Mouse (Mus musculus): ENCODE results near the gene Csgalnact2.

Gene Csgalnact2

GRCm38 (mm10) chr6:118138731-118139709 lies at the start of gene Csgalnact2:
Csgalnact2 (minus strand) TSS chr6:118139140.
- DNase-seq = peak; percentile 94

DNA sequence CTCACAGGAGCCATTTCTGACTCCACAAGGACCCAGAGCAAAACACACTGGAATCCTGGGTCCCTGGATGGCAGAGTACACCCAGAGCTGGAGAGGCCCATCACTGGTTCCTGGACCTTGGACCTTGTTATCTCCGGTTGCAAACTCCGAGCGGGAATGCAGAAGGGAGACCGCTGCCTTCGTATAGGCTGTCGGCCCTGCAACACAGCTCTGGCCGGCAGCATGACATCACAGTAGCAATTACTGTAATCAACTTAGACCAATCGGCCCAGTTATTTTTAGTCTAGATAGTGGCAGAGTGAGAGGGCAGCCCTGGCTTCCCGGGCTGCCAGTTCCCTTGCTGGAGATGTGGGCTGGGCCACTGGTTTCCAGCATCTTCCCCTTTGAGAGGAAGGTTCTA lies 49.7 kb upstream of the Csgalnact2 start:
- no peak for DNase-seq

GRCm38 (mm10) chr6:118187285-118187641 lies 48.3 kb upstream of the Csgalnact2 start:
- DNase-seq = no peak

- DNase-seq = no peak
These were observed 47.8 kb upstream of the Csgalnact2 start for GRCm38 (mm10) chr6:118186620-118187284.

- DNase-seq = no peak
These were observed 45.2 kb upstream of the Csgalnact2 start for GRCm38 (mm10) chr6:118184126-118184525.

DNA sequence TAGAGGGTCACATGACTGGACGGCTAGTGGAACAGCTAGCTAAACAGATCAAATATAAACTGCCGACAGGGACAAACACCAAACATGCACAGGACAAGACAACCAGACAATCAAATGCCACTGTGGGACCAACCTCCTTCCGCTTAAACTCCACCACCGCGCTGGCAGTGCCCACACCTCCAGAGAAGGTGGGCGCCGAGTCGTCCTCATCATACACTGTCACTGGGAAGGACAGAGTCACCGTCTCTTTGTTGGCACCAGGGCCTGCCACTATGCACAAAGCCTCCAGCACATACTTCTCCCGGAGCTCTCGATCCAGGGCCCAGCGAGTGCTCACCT lies 41.1 kb upstream of the Csgalnact2 start:
- no peak for DNase-seq

DNA sequence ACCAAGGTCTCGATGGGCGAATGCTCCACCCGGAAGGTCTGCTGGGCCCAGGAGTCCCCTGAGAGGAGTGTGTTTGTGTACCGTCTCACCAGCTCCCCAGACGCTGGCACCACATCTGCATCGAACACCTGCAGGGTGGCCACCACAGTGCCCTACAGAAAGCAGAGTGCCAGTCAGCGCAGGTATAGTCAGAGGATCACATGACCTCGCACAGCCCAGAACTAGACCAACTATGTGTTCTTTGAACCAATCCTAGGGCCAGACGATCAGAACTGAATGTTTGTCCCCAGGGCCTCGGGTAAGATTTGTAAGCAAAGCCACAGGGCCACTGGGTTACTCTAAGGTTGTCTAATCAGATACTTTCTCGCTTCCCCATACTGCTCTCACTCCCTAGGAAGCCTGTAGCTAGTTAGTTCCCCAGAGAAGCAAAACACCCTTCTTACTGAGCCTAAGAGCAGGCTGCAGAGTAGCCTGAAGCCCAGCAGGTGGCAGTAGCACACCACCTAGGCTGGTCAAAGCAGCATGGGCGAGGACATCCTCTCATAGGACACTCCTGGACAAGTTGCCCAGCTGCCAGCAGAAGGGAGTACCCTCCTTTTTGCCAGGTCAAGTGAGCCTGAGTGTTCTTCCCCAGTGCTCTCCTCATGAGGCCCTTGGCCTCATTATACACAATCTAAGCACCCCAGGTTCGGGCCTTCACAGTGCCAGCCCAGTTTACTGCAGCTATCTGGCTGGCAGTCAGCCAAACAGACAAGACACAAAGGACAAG lies 40.6 kb upstream of the Csgalnact2 start:
- DNase-seq = peak; percentile 67

- DNase-seq = no peak
These were observed 35.0 kb upstream of the Csgalnact2 start for GRCm38 (mm10) chr6:118173975-118174328.

GRCm38 (mm10) chr6:118173251-118173974 lies 34.5 kb upstream of the Csgalnact2 start:
- DNase-seq = no peak

DNA sequence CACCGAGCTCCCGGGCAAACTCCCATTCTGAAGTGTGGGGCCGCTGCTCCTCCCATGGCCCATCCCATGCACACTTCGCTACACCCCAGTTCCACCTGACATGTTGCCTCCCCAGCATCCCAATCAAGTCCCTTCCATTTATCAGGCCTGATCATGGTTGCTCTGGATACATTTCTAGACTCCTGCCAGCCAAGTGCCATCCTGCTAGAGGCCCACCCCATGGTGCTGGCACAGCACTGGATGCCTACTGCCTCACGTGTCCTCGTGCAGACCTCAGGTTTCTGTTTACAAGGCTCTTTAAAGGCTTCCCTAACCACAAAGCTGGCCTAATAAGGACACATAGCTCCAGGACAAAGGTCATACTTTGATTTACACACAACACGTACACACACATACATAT lies 32.4 kb upstream of the Csgalnact2 start:
- DNase-seq = no peak

DNA sequence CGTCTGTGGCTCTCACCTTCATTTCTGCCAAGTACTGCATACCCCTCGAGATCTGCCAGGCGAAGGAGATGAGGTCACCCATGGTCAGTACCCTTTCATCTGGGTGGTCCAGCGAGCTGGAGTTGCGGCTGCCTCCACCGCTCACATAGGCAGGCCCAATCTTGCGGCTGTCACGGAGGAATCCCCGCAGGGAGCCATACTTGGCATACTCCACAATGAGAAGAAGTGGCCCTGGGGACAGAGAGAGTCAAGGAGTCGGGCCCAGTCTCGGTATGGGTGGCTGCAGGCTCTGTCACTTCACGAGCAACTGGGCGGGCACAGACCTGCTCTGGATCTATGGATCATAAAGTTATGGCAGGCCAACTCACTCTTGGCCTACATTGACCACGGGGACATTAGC lies 29.2 kb upstream of the Csgalnact2 start:
- no peak for DNase-seq

- DNase-seq = no peak
These were observed 28.1 kb upstream of the Csgalnact2 start for GRCm38 (mm10) chr6:118167013-118167412.

- no peak for DNase-seq
These were observed 26.6 kb upstream of the Csgalnact2 start for GRCm38 (mm10) chr6:118165516-118165915.

- no peak for DNase-seq
These were observed 25.8 kb upstream of the Csgalnact2 start for GRCm38 (mm10) chr6:118164691-118165090.

- DNase-seq = no peak
These were observed 24.1 kb upstream of the Csgalnact2 start for GRCm38 (mm10) chr6:118163086-118163485.

- no peak for DNase-seq
These were observed 23.6 kb upstream of the Csgalnact2 start for GRCm38 (mm10) chr6:118162457-118163082.

DNA sequence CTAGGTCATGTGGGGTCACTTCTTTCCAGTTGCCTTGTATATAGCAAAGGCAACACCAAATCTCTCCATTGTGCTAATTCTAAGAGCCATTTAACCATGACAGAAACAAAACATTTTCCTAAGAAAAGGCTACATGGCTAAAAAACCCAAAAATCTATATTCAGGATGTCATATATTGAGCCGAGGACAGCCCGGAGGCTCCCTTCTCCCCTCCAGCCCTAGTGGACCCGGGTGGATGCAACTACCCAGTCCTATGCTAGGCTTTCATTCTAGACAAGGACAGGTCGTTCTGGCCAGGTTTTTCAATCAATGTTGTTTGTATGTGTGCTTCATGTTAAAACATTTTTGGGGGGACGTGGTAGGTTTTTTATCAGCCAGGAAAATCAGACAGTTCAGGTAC lies 14.2 kb upstream of the Csgalnact2 start:
- DNase-seq = no peak

DNA sequence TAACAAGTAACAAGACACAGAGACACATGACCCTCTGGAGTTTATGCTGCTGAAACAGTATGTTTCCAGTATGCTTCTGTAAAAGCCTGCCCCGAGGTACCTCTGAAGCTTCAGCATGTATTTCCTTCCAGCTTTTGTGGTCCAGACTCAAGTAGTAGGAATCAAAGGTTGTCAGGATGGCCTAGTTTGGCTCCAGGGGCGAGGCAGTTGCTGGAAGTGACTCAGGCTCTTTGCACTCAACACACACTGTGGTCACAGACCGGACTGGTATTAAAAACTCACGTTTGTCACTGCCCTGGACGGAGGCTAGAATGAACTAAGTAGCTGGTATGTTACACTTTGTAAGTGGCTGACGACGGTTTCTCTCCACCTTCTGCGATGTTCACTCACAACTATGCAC lies 12.0 kb upstream of the Csgalnact2 start:
- no peak for DNase-seq

- no peak for DNase-seq
These were observed 11.6 kb upstream of the Csgalnact2 start for GRCm38 (mm10) chr6:118150538-118150937.

DNA sequence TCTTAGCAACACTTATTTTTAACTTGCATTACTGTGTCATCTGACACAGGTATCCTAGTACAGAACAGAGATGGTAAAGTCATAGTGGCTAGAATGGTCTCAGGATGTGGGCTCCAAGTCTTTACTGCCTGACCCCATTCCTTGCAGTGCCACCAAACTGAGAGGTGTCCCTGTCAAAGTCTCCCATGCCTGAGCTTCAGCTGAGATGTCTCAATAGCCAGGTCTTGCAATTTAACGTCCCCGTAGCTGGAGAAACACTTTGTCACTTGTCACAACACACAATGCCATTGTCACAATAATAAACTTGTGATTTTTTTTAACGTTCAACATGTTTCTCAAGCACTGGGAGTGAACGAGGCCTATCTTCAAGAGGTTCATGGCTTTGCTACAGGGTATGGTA lies 11.2 kb upstream of the Csgalnact2 start:
- DNase-seq = no peak

DNA sequence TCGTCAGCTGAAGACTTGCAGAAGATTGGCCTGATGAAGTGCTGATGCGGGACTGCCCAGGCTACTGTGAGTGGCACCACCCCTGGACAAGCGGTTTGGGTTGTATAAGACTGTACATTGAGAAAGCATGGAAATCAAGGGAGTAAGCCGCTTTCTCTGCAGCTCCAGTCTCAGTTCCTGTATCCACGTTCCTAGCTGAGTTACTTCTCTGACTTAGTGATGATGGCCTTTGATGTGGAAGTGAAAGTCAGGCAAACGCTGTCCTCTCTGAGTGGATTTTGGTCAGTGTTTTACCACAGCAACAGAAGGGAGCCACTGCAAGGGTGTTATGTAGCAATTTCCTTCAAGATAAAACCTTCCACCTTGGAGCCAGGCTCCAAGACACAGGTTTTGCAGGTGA lies 2.0 kb upstream of the Csgalnact2 start:
- DNase-seq = no peak

GRCm38 (mm10) chr6:118137148-118137547 lies 1.8 kb downstream of the Csgalnact2 start:
- DNase-seq = no peak
